Mouse (Mus musculus): ENCODE measurements around the gene S100a6.

GRCm38 (mm10) chr3:90614611-90615251, 2.0 kb downstream of the S100a6 start:
- TF ChIP-seq CTCF (IDR thresholded peaks at IDR 0.05; ENCODE audit: low read depth, low read length) (no peak), POLR2A (IDR thresholded peaks at IDR 0.05; ENCODE audit: borderline replicate concordance, low read depth, low read length) (no peak)

All from bone marrow macrophage, adult 2 months (primary cell).